Mouse (Mus musculus) stomach, postnatal 0 days (tissue): ENCODE results near the gene Zfp385a. TPM values are rescaled to one million over a fixed set of nuclear protein-coding genes. Genes with fewer than 3 reads are reported as not detected.

Experiments used
- ATAC-seq: fragments of 200-750 bp; cut with Nextera tagmentation; 2 replicates; pipeline ENCODE4 v1.8.0; 2017; ENCODE audit not compliant: low FRiP score, low TSS enrichment
- DNase-seq: peaks from one replicate; pipeline ENCODE4 v3.0.0-alpha.2; 2016; ENCODE audit warnings: low spot score
- H3K27ac ChIP-seq: fragments of 300-500 bp; sonication (generic); replicated peaks from 2 replicates; pipeline ENCODE4 v1.5.1; 2014; ENCODE audit warnings: mild to moderate bottlenecking, control low read depth
- H3K27me3 ChIP-seq: fragments of 300-500 bp; sonication (generic); 2 replicates; pipeline ENCODE4 v1.6.1; 2014; ENCODE audit warnings: low read length; ENCODE audit not compliant: control insufficient read depth, insufficient read depth
- H3K36me3 ChIP-seq: fragments of 300-500 bp; sonication (generic); 2 replicates; pipeline ENCODE4 v1.6.1; 2014; ENCODE audit warnings: low read length, mixed read lengths; ENCODE audit not compliant: control insufficient read depth, insufficient read depth
- H3K4me1 ChIP-seq: fragments of 300-500 bp; sonication (generic); replicated peaks from 2 replicates; pipeline ENCODE4 v1.6.1; 2014; ENCODE audit warnings: antibody characterized with exemption; ENCODE audit not compliant: control insufficient read depth, insufficient read depth
- H3K4me2 ChIP-seq: fragments of 300-500 bp; sonication (generic); replicated peaks from 2 replicates; pipeline ENCODE4 v1.6.1; 2014; ENCODE audit warnings: low read depth, mild to moderate bottlenecking, control low read depth, moderate library complexity
- H3K4me3 ChIP-seq: fragments of 300-500 bp; sonication (generic); 2 replicates; pipeline ENCODE4 v1.5.1; 2014; ENCODE audit warnings: low read depth, low read length, control low read depth
- H3K9ac ChIP-seq: fragments of 300-500 bp; sonication (generic); 2 replicates; pipeline ENCODE4 v1.6.1; 2014; ENCODE audit warnings: mild to moderate bottlenecking, low read length, control low read depth, mixed read lengths
- H3K9me3 ChIP-seq: fragments of 300-500 bp; sonication (generic); 2 replicates; pipeline ENCODE4 v1.6.1; 2016; ENCODE audit warnings: low read length; ENCODE audit not compliant: control insufficient read depth
- CTCF ChIP-seq: IDR thresholded peaks from 2 replicates; pipeline ENCODE4 v1.5.1; 2016; ENCODE audit warnings: antibody characterized with exemption, low read depth, mild to moderate bottlenecking, moderate library complexity
- EP300 ChIP-seq: optimal IDR thresholded peaks from 2 replicates; pipeline ENCODE3; 2016; ENCODE audit warnings: antibody characterized with exemption
- WGBS: fragments of 180-500 bp; shearing (Covaris S2); extraction: QIAGEN DNeasy Blood & Tissue Kit; methylation state at CpG from one replicate; pipeline ENCODE4 v1.1.7; 2014; 5-methylcytosine and 5-hydroxymethylcytosine counted together
- polyA plus RNA-seq: library from polyadenylated mRNA; unstranded; fragments of >200 nt; fragmentation: Nextera tagmentation; extraction: Ambion mirVana; gene quantifications from 2 replicates; pipeline ENCODE4 v1.2.1, GENCODE M21; 2015

Gene Zfp385a
- polyA plus RNA-seq, 1 experiment from 2014 or later, result 6.0 TPM

GRCm38 (mm10) chr15:103366376-103367149 is 26.7 kb upstream of the Zfp385a start, which contains the start of gene Itga5:
Gene Itga5, minus strand, starts transcription at chr15:103366763.
- WGBS, result under 1% methylated on average over 47 of the region's 51 CpGs
- Histone ChIP-seq H3K9ac (peak within 1 kb of the TSS; percentile 90), H3K9me3 (no peaks in the 10 kb centered on the region), H3K4me2 (peak within 1 kb of the TSS; percentile 87), H3K27me3 (no peaks in the 10 kb centered on the region), H3K4me1 (peaks cover 3% of the 10 kb centered on the region; the same call in 1 of the 2 replicates), H3K27ac (peak within 1 kb of the TSS; percentile 87), H3K36me3 (no peaks in the 10 kb centered on the region), H3K4me3 (peak within 1 kb of the TSS; percentile 73)
- peak; percentile 79 for DNase-seq
- TF ChIP-seq CTCF (peak; percentile 49), EP300 (no peak)
- ATAC-seq, result peak; percentile 79

- Histone ChIP-seq H3K4me3 (peak overlapping the region; percentile 73), H3K9ac (peak overlapping the region; percentile 90), H3K4me1 (peaks cover 3% of the 10 kb centered on the region; the same call in 1 of the 2 replicates), H3K36me3 (no peaks in the 10 kb centered on the region), H3K9me3 (no peaks in the 10 kb centered on the region), H3K27ac (peak overlapping the region; percentile 87), H3K4me2 (peak overlapping the region; percentile 87), H3K27me3 (no peaks in the 10 kb centered on the region)
- TF ChIP-seq EP300 (no peak), CTCF (no peak)
- 2% methylated on average over 49 of the region's 51 CpGs for WGBS
- 0 out of 2 replicates have a peak, but pooled peaks have one; percentile 24 for ATAC-seq
- DNase-seq, result peak; percentile 29
Observed at GRCm38 (mm10) chr15:103365471-103366375, 25.8 kb upstream of the Zfp385a start.

GRCm38 (mm10) chr15:103364761-103365160 is 24.9 kb upstream of the Zfp385a start:
- DNase-seq (no peak), ATAC-seq (no peak)
- Histone ChIP-seq H3K27me3 (no peaks in the 10 kb centered on the region), H3K27ac (peak overlapping the region; percentile 31; the same call in 1 of the 2 replicates), H3K4me3 (peak overlapping the region; percentile 73), H3K9me3 (no peaks in the 10 kb centered on the region), H3K4me1 (peaks cover 3% of the 10 kb centered on the region; the same call in 1 of the 2 replicates), H3K36me3 (no peaks in the 10 kb centered on the region), H3K4me2 (peak overlapping the region; percentile 87), H3K9ac (peak overlapping the region; percentile 90)
- TF ChIP-seq EP300 (no peak), CTCF (no peak)
- WGBS, result 19% methylated on average over 4 of the region's 4 CpGs

GRCm38 (mm10) chr15:103363809-103364208 is 23.9 kb upstream of the Zfp385a start:
- no peaks in the 10 kb centered on the region for H3K27me3 ChIP-seq
- ATAC-seq (no peak), DNase-seq (no peak)
- H3K4me2 ChIP-seq, result peak overlapping the region; percentile 87; the same call in 1 of the 2 replicates
- H3K4me3 ChIP-seq, result 0 out of 2 replicates have a peak overlapping the region, but pooled peaks have one; percentile 73
- no peaks in the 10 kb centered on the region for H3K36me3 ChIP-seq
- WGBS, result 37% methylated on average over 1 of the region's 1 CpGs
- H3K4me1 ChIP-seq, result peaks cover 5% of the 10 kb centered on the region; the same call in 1 of the 2 replicates
- H3K9ac ChIP-seq, result no peak overlapping the region
- H3K27ac ChIP-seq, result no peak overlapping the region
- TF ChIP-seq EP300, result no peak
- no peak for TF ChIP-seq CTCF
- no peaks in the 10 kb centered on the region for H3K9me3 ChIP-seq

- no peaks in the 10 kb centered on the region for H3K9me3 ChIP-seq
- H3K4me3 ChIP-seq, result no peak overlapping the region
- DNase-seq (no peak), ATAC-seq (no peak)
- peaks cover 5% of the 10 kb centered on the region; the same call in 1 of the 2 replicates for H3K4me1 ChIP-seq
- 68% methylated on average over 3 of the region's 3 CpGs for WGBS
- no peaks in the 10 kb centered on the region for H3K27me3 ChIP-seq
- H3K36me3 ChIP-seq, result no peaks in the 10 kb centered on the region
- no peak overlapping the region for H3K4me2 ChIP-seq
- H3K27ac ChIP-seq, result no peak overlapping the region
- no peak for TF ChIP-seq CTCF
- TF ChIP-seq EP300, result no peak
- no peak overlapping the region for H3K9ac ChIP-seq
Observed at GRCm38 (mm10) chr15:103362950-103363349, 23.1 kb upstream of the Zfp385a start.
